Mouse (Mus musculus): ENCODE measurements at regions not wholly inside any gene's neighbourhood (a gene's known extent, or its start where the extent isn't known, plus 50 kb on each side); places are given as distances from the start of the nearest gene placed in this dataset.

GRCm38 (mm10) chr11:92743191-92743590, 354.6 kb upstream of the Car10 start:
- intact Hi-C loops (cut with DNase I) = no loop called here
- no peak for DNase-seq (ENCODE audit: extremely low spot score in 1 of 2, low spot score in 2 of 2)
- no peak overlapping the region for H3K27ac ChIP-seq
- H3K4me3 ChIP-seq = no peak overlapping the region
- TF ChIP-seq CTCF (IDR thresholded peaks at IDR 0.05) = no peak

- intact Hi-C loops (cut with DNase I) = no loop called here
- DNase-seq (ENCODE audit: extremely low spot score in 1 of 2, low spot score in 2 of 2) = no peak
- H3K27ac ChIP-seq = no peak overlapping the region
- no peak for TF ChIP-seq CTCF (IDR thresholded peaks at IDR 0.05)
- no peak overlapping the region for H3K4me3 ChIP-seq
Measured at GRCm38 (mm10) chr11:92758383-92758964, 339.4 kb upstream of the Car10 start.

- Histone ChIP-seq H3K27ac (no peak overlapping the region), H3K4me3 (no peak overlapping the region)
- intact Hi-C loops (cut with DNase I) = no loop called here
- no peak for DNase-seq (ENCODE audit: extremely low spot score in 1 of 2, low spot score in 2 of 2)
- TF ChIP-seq CTCF (IDR thresholded peaks at IDR 0.05) = no peak; the same call in 1 of the 2 replicates
Measured at GRCm38 (mm10) chr11:92769936-92770335, 327.9 kb upstream of the Car10 start.

- no peak overlapping the region for H3K27ac ChIP-seq
- no peak for DNase-seq (ENCODE audit: extremely low spot score in 1 of 2, low spot score in 2 of 2)
Measured at GRCm38 (mm10) chr11:92772916-92773569, 324.8 kb upstream of the Car10 start.

GRCm38 (mm10) chr11:92773570-92773929, 324.3 kb upstream of the Car10 start:
- TF ChIP-seq CTCF (IDR thresholded peaks at IDR 0.05) = no peak
- Histone ChIP-seq H3K27ac (no peak overlapping the region), H3K4me3 (no peak overlapping the region)
- intact Hi-C loops (cut with DNase I) = no loop called here
- DNase-seq (ENCODE audit: extremely low spot score in 1 of 2, low spot score in 2 of 2) = no peak

More at GRCm38 (mm10) chr11:92772916-92773569, 324.8 kb upstream of the Car10 start:
- no peak overlapping the region for H3K4me3 ChIP-seq
- intact Hi-C loops (cut with DNase I) = no loop called here
- TF ChIP-seq CTCF (IDR thresholded peaks at IDR 0.05) = no peak

DNA sequence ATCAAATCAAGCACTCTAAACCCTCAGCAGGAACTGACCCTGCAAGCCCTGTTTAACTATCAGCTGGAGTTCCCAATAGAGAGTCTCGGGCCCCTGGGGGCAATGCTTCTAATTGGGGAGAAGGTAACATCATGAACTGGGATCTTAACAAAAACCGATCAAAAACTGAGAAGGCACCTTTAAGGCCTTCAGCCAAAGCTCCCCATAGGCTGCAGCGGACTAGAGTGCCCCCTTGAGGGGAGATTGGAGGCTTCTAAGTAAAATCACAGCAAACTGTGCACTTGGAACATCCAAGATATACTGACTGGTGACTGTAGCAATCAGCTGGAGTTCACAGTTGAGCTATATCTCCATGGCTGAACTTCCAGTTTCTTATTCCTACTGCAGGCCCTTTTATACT, 323.0 kb upstream of the Car10 start:
- no peak for DNase-seq (ENCODE audit: extremely low spot score in 1 of 2, low spot score in 2 of 2)
- H3K27ac ChIP-seq = no peak overlapping the region
- TF ChIP-seq CTCF (IDR thresholded peaks at IDR 0.05) = peak; percentile 33
- intact Hi-C loops (cut with DNase I) = no loop called here
- H3K4me3 ChIP-seq = no peak overlapping the region

- no peak overlapping the region for H3K4me3 ChIP-seq
- TF ChIP-seq CTCF (IDR thresholded peaks at IDR 0.05) = no peak
- no peak for DNase-seq (ENCODE audit: extremely low spot score in 1 of 2, low spot score in 2 of 2)
- H3K27ac ChIP-seq = no peak overlapping the region
- intact Hi-C loops (cut with DNase I) = no loop called here
Measured at GRCm38 (mm10) chr11:92799267-92799666, 298.6 kb upstream of the Car10 start.

Data from left cerebral cortex, adult 2 months (tissue).